Mouse (Mus musculus): ENCODE measurements around the gene Iqgap1. TPM values are rescaled to one million over a fixed set of nuclear protein-coding genes. Genes with fewer than 3 reads are reported as not detected.

The Iqgap1 gene
- polyA plus RNA-seq, 1 experiment, result 62.3 TPM

DNA sequence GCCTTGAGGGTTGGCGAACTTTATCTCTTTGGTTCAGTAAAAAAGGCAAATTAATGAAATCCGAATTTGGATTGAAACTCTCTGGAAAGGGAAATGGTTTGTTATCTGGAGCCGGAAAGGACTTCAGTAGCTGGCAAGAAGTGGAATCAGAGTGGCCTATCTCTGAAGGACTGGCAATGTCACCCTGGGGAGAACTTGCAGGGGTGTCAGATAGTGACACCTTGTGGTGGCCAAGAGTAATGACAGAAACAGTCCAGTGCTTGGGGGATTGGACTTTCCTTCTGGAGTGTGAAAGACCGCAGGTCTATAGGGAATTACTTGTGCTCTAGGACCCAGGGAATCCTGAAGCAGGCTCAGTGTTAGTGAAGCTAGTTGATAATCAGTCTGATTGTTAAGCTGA is 23.9 kb upstream of the Iqgap1 start:
- Histone ChIP-seq H3K4me3 (replicated peaks; ENCODE audit: control insufficient read depth, low read depth, low read length) (no peak overlapping the region), H3K4me1 (ENCODE audit: control insufficient read depth, insufficient read depth, low read length) (no peaks in the 10 kb centered on the region; the same call in 1 of the 2 replicates), H3K27ac (ENCODE audit: control insufficient read depth, insufficient read depth, low read depth, low read length, poor library complexity) (no peak overlapping the region)
- WGBS, result 25% methylated on average over 4 of the region's 4 CpGs
- TF ChIP-seq POLR2A (IDR thresholded peaks at IDR 0.05; ENCODE audit: borderline replicate concordance, control insufficient read depth, low read depth, low read length), result no peak
- TF ChIP-seq CTCF (IDR thresholded peaks at IDR 0.05; ENCODE audit: control insufficient read depth, insufficient read depth, low read length), result peak; percentile 84

DNA sequence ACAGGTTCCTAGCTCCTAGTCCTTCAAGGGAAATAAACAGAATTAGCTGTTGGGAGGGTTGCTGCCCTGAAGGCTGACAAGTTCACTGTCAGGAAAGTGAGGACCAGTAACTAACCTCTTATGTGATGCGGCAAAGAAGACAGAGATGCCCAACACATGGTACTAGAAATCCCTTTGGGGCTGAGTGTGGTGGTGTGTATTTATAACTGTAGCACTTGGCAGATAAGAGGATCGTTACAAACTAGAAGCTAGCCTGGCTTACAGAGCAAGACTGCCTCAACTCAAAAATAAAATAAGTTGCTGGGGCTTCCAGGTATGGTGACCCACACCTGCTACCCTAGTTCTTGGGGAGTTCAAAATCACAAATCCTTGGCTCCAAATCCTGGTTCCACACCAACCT is 23.5 kb upstream of the Iqgap1 start:
- Histone ChIP-seq H3K4me3 (replicated peaks; ENCODE audit: control insufficient read depth, low read depth, low read length) (no peak overlapping the region), H3K4me1 (ENCODE audit: control insufficient read depth, insufficient read depth, low read length) (no peaks in the 10 kb centered on the region; the same call in 1 of the 2 replicates), H3K27ac (ENCODE audit: control insufficient read depth, insufficient read depth, low read depth, low read length, poor library complexity) (no peak overlapping the region)
- 66% methylated on average over 2 of the region's 2 CpGs for WGBS
- TF ChIP-seq POLR2A (IDR thresholded peaks at IDR 0.05; ENCODE audit: borderline replicate concordance, control insufficient read depth, low read depth, low read length) (no peak), CTCF (IDR thresholded peaks at IDR 0.05; ENCODE audit: control insufficient read depth, insufficient read depth, low read length) (no peak)

DNA sequence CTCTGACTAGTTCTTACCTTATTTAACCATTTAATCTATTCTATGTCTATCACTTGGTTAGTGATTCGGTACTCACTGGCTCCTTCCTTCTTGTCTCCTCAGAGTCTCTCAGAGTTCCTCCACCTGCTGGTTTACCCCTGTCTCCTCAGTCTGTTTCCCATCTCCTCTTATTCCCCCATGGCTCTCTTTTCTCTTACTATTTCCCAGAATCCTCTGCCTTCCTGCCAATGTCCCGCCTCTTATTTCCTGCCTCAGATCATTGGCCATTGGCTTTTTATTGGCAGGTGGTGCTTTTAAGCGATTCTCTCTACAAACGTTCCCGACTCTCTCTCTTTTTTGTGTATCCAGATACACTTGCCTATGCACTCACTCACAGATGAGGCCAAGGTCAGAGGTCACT is 20.9 kb upstream of the Iqgap1 start:
- TF ChIP-seq CTCF (IDR thresholded peaks at IDR 0.05; ENCODE audit: control insufficient read depth, insufficient read depth, low read length) (no peak), POLR2A (IDR thresholded peaks at IDR 0.05; ENCODE audit: borderline replicate concordance, control insufficient read depth, low read depth, low read length) (no peak)
- no peak overlapping the region for H3K4me3 ChIP-seq (replicated peaks; ENCODE audit: control insufficient read depth, low read depth, low read length)
- H3K27ac ChIP-seq (ENCODE audit: control insufficient read depth, insufficient read depth, low read depth, low read length, poor library complexity), result no peak overlapping the region
- 81% methylated on average over 5 of the region's 5 CpGs for WGBS
- H3K4me1 ChIP-seq (ENCODE audit: control insufficient read depth, insufficient read depth, low read length), result no peaks in the 10 kb centered on the region; the same call in 1 of the 2 replicates

DNA sequence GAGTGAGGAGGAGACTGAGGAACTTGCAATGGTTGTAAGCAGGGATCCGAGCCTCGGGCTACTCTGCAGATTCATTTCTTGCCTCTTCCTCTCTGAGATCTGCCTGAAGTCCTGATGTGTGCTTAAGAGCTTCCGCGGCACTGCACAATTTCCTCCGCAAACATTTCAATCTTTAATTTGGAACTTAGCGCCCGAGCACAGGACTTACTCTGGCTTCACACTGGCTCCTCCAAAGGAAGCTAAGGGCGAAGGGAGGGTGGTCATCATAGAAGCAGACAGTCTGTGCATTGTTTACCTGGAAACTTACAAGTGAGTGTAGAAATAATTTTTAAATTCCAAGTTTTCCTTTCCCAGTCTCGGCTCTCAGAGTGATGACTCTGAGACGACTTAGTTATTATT is 20.5 kb upstream of the Iqgap1 start:
- 80% methylated on average over 10 of the region's 10 CpGs for WGBS
- TF ChIP-seq CTCF (IDR thresholded peaks at IDR 0.05; ENCODE audit: control insufficient read depth, insufficient read depth, low read length), result no peak
- TF ChIP-seq POLR2A (IDR thresholded peaks at IDR 0.05; ENCODE audit: borderline replicate concordance, control insufficient read depth, low read depth, low read length), result no peak

DNA sequence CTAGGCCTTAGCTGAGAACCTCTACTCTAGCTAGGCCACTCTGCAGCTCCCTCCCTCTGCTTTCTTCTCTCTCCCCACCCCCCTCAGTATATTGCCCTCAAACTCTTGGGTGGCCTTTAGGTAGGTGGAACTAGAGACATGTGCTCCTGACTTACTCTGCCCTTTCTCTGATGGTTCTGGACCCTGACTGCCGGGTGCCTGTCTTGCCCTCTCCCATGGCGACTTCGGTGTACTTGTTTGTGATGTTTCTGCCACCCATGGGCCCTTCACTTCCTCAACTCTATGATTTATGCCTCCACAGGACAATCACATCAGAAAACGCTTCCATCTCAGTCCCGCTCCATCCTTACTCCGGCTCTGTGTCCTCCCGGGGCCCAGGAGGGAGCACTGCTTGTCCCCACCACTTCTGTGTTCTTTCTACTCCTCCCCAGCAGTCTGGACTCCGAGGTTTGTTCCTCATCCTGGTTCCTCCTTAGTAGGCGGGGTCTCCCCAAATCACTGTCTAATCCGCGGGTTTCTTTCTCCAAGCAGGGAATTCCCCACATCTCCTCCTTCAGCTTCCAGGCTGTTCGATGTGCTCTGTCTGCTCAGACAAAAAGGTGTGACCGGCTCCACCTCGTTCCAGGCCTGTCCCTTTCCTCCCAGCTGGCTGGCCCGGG is 20.0 kb upstream of the Iqgap1 start:
- no peaks in the 10 kb centered on the region; the same call in 1 of the 2 replicates for H3K4me1 ChIP-seq (ENCODE audit: control insufficient read depth, insufficient read depth, low read length)
- WGBS, result 57% methylated on average over 15 of the region's 15 CpGs
- H3K4me3 ChIP-seq (replicated peaks; ENCODE audit: control insufficient read depth, low read depth, low read length), result peak overlapping the region; percentile 58
- 0 out of 2 replicates have a peak overlapping the region, but pooled peaks have one; percentile 30 for H3K27ac ChIP-seq (ENCODE audit: control insufficient read depth, insufficient read depth, low read depth, low read length, poor library complexity)
- no peak for TF ChIP-seq CTCF (IDR thresholded peaks at IDR 0.05; ENCODE audit: control insufficient read depth, insufficient read depth, low read length)
- no peak for TF ChIP-seq POLR2A (IDR thresholded peaks at IDR 0.05; ENCODE audit: borderline replicate concordance, control insufficient read depth, low read depth, low read length)

More for the DNA sequence above, 20.5 kb upstream of the Iqgap1 start:
- Histone ChIP-seq H3K4me3 (replicated peaks; ENCODE audit: control insufficient read depth, low read depth, low read length) (peak overlapping the region; percentile 58), H3K27ac (ENCODE audit: control insufficient read depth, insufficient read depth, low read depth, low read length, poor library complexity) (0 out of 2 replicates have a peak overlapping the region, but pooled peaks have one; percentile 30), H3K4me1 (ENCODE audit: control insufficient read depth, insufficient read depth, low read length) (no peaks in the 10 kb centered on the region; the same call in 1 of the 2 replicates)

DNA sequence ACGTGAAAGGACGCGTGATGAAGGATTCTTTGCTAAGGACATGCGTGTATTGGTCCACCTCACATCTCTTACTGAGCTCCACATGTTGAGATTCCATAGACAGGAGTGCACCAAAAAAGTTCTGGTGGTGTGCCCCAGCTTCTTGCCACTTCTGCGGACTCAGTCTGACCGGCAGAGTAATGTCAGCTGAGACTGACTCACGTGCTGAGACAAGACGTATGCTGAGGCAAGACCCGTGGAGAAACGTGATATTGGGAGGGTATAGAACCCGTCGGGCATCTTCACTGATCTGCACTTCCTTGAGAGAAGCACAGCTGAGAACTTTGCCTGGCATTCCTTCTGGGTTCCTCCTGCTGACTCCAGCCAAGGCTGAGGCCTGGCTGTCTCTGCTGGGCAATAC is 18.9 kb upstream of the Iqgap1 start:
- Histone ChIP-seq H3K27ac (ENCODE audit: control insufficient read depth, insufficient read depth, low read depth, low read length, poor library complexity) (no peak overlapping the region), H3K4me3 (replicated peaks; ENCODE audit: control insufficient read depth, low read depth, low read length) (no peak overlapping the region), H3K4me1 (ENCODE audit: control insufficient read depth, insufficient read depth, low read length) (no peaks in the 10 kb centered on the region; the same call in 1 of the 2 replicates)
- 93% methylated on average over 12 of the region's 12 CpGs for WGBS
- TF ChIP-seq POLR2A (IDR thresholded peaks at IDR 0.05; ENCODE audit: borderline replicate concordance, control insufficient read depth, low read depth, low read length) (no peak), CTCF (IDR thresholded peaks at IDR 0.05; ENCODE audit: control insufficient read depth, insufficient read depth, low read length) (no peak)

DNA sequence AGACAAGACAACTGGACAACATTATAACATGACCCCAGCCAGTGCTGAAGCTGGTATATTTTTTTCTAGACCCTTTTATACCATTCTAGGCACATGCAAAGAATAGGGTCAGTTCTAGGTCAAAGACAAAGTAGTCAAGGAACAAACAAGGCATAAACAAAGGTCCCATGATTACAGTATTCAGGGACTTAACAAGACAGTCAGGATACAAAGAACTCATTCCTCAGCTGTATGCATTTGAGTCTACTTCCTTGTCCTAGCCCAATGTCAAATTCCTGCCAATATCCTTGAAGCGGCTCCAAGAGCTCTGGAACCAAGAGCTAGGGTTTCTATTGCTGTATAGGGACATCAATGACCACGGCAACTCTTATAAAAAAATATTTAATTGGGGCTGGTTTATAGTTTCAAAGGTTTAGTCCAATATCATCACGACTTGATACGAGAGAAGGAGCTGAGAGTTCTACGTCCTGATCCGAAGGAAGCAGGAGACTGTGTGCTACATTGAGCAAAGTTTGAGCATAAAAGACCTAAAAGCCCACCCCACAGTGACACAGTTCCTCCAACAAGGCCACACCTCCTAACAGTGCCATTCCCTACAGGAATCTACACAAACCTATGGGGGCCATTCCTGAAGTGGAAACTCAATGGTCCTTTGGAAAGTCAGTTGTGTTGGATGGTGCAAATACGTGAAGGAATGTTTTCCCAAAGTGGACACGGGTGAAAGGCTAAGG is 18.3 kb upstream of the Iqgap1 start:
- TF ChIP-seq CTCF (IDR thresholded peaks at IDR 0.05; ENCODE audit: control insufficient read depth, insufficient read depth, low read length), result no peak
- TF ChIP-seq POLR2A (IDR thresholded peaks at IDR 0.05; ENCODE audit: borderline replicate concordance, control insufficient read depth, low read depth, low read length), result no peak
- Histone ChIP-seq H3K27ac (ENCODE audit: control insufficient read depth, insufficient read depth, low read depth, low read length, poor library complexity) (no peak overlapping the region), H3K4me1 (ENCODE audit: control insufficient read depth, insufficient read depth, low read length) (no peaks in the 10 kb centered on the region; the same call in 1 of the 2 replicates), H3K4me3 (replicated peaks; ENCODE audit: control insufficient read depth, low read depth, low read length) (no peak overlapping the region)
- WGBS, result 84% methylated on average over 8 of the region's 8 CpGs

DNA sequence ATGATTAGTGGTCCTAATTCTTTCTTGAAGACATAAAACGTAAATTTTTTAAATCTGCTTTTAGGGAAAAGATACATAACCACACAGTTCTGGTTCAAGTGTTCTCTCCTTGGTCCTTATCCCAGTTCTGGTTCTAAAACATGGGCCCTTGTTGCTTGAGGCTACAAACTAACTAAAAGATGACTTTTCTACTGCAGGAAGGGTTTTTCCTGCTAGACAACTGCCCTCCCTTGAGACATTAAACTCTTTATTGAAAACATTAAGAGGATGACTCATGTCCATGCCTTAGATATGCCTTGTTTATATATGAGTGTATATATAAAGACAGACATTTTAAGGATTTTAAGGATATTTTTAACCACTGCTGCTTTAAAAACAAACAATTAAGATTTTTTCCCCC is 17.4 kb upstream of the Iqgap1 start:
- Histone ChIP-seq H3K27ac (ENCODE audit: control insufficient read depth, insufficient read depth, low read depth, low read length, poor library complexity) (no peak overlapping the region), H3K4me3 (replicated peaks; ENCODE audit: control insufficient read depth, low read depth, low read length) (no peak overlapping the region), H3K4me1 (ENCODE audit: control insufficient read depth, insufficient read depth, low read length) (no peaks in the 10 kb centered on the region; the same call in 1 of the 2 replicates)
- WGBS, result 75% methylated on average over 1 of the region's 1 CpGs
- TF ChIP-seq POLR2A (IDR thresholded peaks at IDR 0.05; ENCODE audit: borderline replicate concordance, control insufficient read depth, low read depth, low read length) (no peak), CTCF (IDR thresholded peaks at IDR 0.05; ENCODE audit: control insufficient read depth, insufficient read depth, low read length) (no peak)

Measured in bone marrow, adult 2 months (tissue).